Mouse (Mus musculus): ENCODE results near the gene Znhit1. TPM values are rescaled to one million over a fixed set of nuclear protein-coding genes. Genes with fewer than 3 reads are reported as not detected.
A peak's percentile ranks its signal among the peaks of the same experiment; 100 is the strongest.
"Not testable (repeated sequence)": the region's sequence is repeated elsewhere in the genome, so short reads cannot be mapped to it uniquely, and the experiment has no call there.

The Znhit1 gene
- total and polyA plus RNA-seq, 3 experiments: 35.5 to 287 (median 88.7) TPM

GRCm38 (mm10) chr5:136953440-136953951 lies 34.3 kb downstream of the Znhit1 start:
- no peak for ATAC-seq (ENCODE audit: extremely low read depth, insufficient number of reproducible peaks, low FRiP score, poor library complexity, severe bottlenecking)

GRCm38 (mm10) chr5:136953015-136953414 lies 34.8 kb downstream of the Znhit1 start, which contains the start of gene Fis1:
Gene Fis1 (plus strand): TSS chr5:136953275.
- peaks cover 30% of the 10 kb centered on the region for H3K4me1 ChIP-seq (ENCODE audit: insufficient read depth, low read depth, low read length)
- peak; percentile 99 for ATAC-seq (ENCODE audit: extremely low read depth, insufficient number of reproducible peaks, low FRiP score, poor library complexity, severe bottlenecking)
- H3K4me3 ChIP-seq (ENCODE audit: low read depth, low read length): peak within 1 kb of the TSS; percentile 75
- peaks cover 35% of the 10 kb centered on the region for H3K36me3 ChIP-seq (replicated peaks)
- no peaks in the 10 kb centered on the region for H3K9me3 ChIP-seq (replicated peaks)
- TF ChIP-seq GATA1 (IDR thresholded peaks at IDR 0.05; ENCODE audit: borderline replicate concordance, low read length): no peak
- TF ChIP-seq CTCF (IDR thresholded peaks at IDR 0.05; ENCODE audit: low read depth, low read length): no peak
- TF ChIP-seq GATA2 (IDR thresholded peaks at IDR 0.05; ENCODE audit: borderline replicate concordance, low read depth, low read length): no peak
- H3K27me3 ChIP-seq (ENCODE audit: insufficient read depth, low read length): no peaks in the 10 kb centered on the region
- DNase-seq (ENCODE audit: low spot score): peak; percentile 93

More at GRCm38 (mm10) chr5:136953440-136953951, 34.3 kb downstream of the Znhit1 start:
- peaks cover 38% of the 10 kb centered on the region for H3K36me3 ChIP-seq (replicated peaks)
- DNase-seq (ENCODE audit: low spot score): no peak
- peaks cover 34% of the 10 kb centered on the region for H3K4me1 ChIP-seq (ENCODE audit: insufficient read depth, low read depth, low read length)
- TF ChIP-seq GATA1 (IDR thresholded peaks at IDR 0.05; ENCODE audit: borderline replicate concordance, low read length) (no peak), GATA2 (IDR thresholded peaks at IDR 0.05; ENCODE audit: borderline replicate concordance, low read depth, low read length) (no peak), POLR2AphosphoS5 (IDR thresholded peaks at IDR 0.05; ENCODE audit: insufficient replicate concordance, low read depth, low read length) (no peak), CTCF (IDR thresholded peaks at IDR 0.05; ENCODE audit: low read depth, low read length) (no peak), TAL1 (conservative IDR thresholded peaks at IDR 0.05; ENCODE audit: low read depth, low read length) (no peak)
- no peaks in the 10 kb centered on the region for H3K9me3 ChIP-seq (replicated peaks)
- peak overlapping the region; percentile 75 for H3K4me3 ChIP-seq (ENCODE audit: low read depth, low read length)
- no peaks in the 10 kb centered on the region for H3K27me3 ChIP-seq (ENCODE audit: insufficient read depth, low read length)

- Histone ChIP-seq H3K9me3 (replicated peaks) (no peaks in the 10 kb centered on the region), H3K4me3 (ENCODE audit: low read depth, low read length) (no peak overlapping the region), H3K27me3 (ENCODE audit: insufficient read depth, low read length) (no peaks in the 10 kb centered on the region), H3K4me1 (ENCODE audit: insufficient read depth, low read depth, low read length) (peaks cover 30% of the 10 kb centered on the region), H3K36me3 (replicated peaks) (peaks cover 27% of the 10 kb centered on the region)
- no peak for TF ChIP-seq TAL1 (conservative IDR thresholded peaks at IDR 0.05; ENCODE audit: low read depth, low read length)
- no peak for TF ChIP-seq CTCF (IDR thresholded peaks at IDR 0.05; ENCODE audit: low read depth, low read length)
- TF ChIP-seq POLR2AphosphoS5 (IDR thresholded peaks at IDR 0.05; ENCODE audit: insufficient replicate concordance, low read depth, low read length): no peak
- TF ChIP-seq GATA1 (IDR thresholded peaks at IDR 0.05; ENCODE audit: borderline replicate concordance, low read length): no peak
- no peak for TF ChIP-seq GATA2 (IDR thresholded peaks at IDR 0.05; ENCODE audit: borderline replicate concordance, low read depth, low read length)
- DNase-seq (ENCODE audit: low spot score) (no peak), ATAC-seq (ENCODE audit: extremely low read depth, insufficient number of reproducible peaks, low FRiP score, poor library complexity, severe bottlenecking) (no peak)
Measured at GRCm38 (mm10) chr5:136952153-136952552, 35.7 kb downstream of the Znhit1 start.

- DNase-seq (ENCODE audit: low spot score) (no peak), ATAC-seq (ENCODE audit: extremely low read depth, insufficient number of reproducible peaks, low FRiP score, poor library complexity, severe bottlenecking) (no peak)
- Histone ChIP-seq H3K36me3 (replicated peaks) (peaks cover 14% of the 10 kb centered on the region), H3K4me1 (ENCODE audit: insufficient read depth, low read depth, low read length) (peaks cover 21% of the 10 kb centered on the region), H3K4me3 (ENCODE audit: low read depth, low read length) (no peak overlapping the region), H3K9me3 (replicated peaks) (no peaks in the 10 kb centered on the region), H3K27me3 (ENCODE audit: insufficient read depth, low read length) (no peaks in the 10 kb centered on the region)
- TF ChIP-seq GATA1 (IDR thresholded peaks at IDR 0.05; ENCODE audit: borderline replicate concordance, low read length) (no peak), GATA2 (IDR thresholded peaks at IDR 0.05; ENCODE audit: borderline replicate concordance, low read depth, low read length) (no peak), POLR2AphosphoS5 (IDR thresholded peaks at IDR 0.05; ENCODE audit: insufficient replicate concordance, low read depth, low read length) (no peak), CTCF (IDR thresholded peaks at IDR 0.05; ENCODE audit: low read depth, low read length) (no peak), TAL1 (conservative IDR thresholded peaks at IDR 0.05; ENCODE audit: low read depth, low read length) (no peak)
Measured at GRCm38 (mm10) chr5:136950521-136950920, 37.3 kb downstream of the Znhit1 start.

GRCm38 (mm10) chr5:136949551-136950336 lies 38.1 kb downstream of the Znhit1 start:
- not testable (repeated sequence) for DNase-seq (ENCODE audit: low spot score); H3K36me3 ChIP-seq (replicated peaks); H3K27me3 ChIP-seq (ENCODE audit: insufficient read depth, low read length); H3K4me3 ChIP-seq (ENCODE audit: low read depth, low read length); ATAC-seq (ENCODE audit: extremely low read depth, insufficient number of reproducible peaks, low FRiP score, poor library complexity, severe bottlenecking); H3K9me3 ChIP-seq (replicated peaks)
- H3K4me1 ChIP-seq (ENCODE audit: insufficient read depth, low read depth, low read length): peaks cover 17% of the 10 kb centered on the region

- Histone ChIP-seq H3K27me3 (ENCODE audit: insufficient read depth, low read length) (no peaks in the 10 kb centered on the region), H3K9me3 (replicated peaks) (no peaks in the 10 kb centered on the region), H3K36me3 (replicated peaks) (no peaks in the 10 kb centered on the region), H3K4me1 (ENCODE audit: insufficient read depth, low read depth, low read length) (peaks cover 9% of the 10 kb centered on the region), H3K4me3 (ENCODE audit: low read depth, low read length) (no peak overlapping the region)
- no peak for DNase-seq (ENCODE audit: low spot score)
- TF ChIP-seq GATA1 (IDR thresholded peaks at IDR 0.05; ENCODE audit: borderline replicate concordance, low read length) (no peak), GATA2 (IDR thresholded peaks at IDR 0.05; ENCODE audit: borderline replicate concordance, low read depth, low read length) (no peak), CTCF (IDR thresholded peaks at IDR 0.05; ENCODE audit: low read depth, low read length) (no peak), TAL1 (conservative IDR thresholded peaks at IDR 0.05; ENCODE audit: low read depth, low read length) (no peak), POLR2AphosphoS5 (IDR thresholded peaks at IDR 0.05; ENCODE audit: insufficient replicate concordance, low read depth, low read length) (no peak)
- ATAC-seq (ENCODE audit: extremely low read depth, insufficient number of reproducible peaks, low FRiP score, poor library complexity, severe bottlenecking): no peak
Measured at GRCm38 (mm10) chr5:136947874-136948273, 39.9 kb downstream of the Znhit1 start.

Data from G1E (cell line).